Mouse (Mus musculus): Measurements from ENCODE around the gene Atf2. TPM values are rescaled to one million over a fixed set of nuclear protein-coding genes. Genes with fewer than 3 reads are reported as not detected.
"Not testable (repeated sequence)": the region's sequence is repeated elsewhere in the genome, so short reads cannot be mapped to it uniquely, and the experiment has no call there.

Gene Atf2
- polyA plus RNA-seq, 1 experiment from 2014 or later: 77.1 TPM

DNA sequence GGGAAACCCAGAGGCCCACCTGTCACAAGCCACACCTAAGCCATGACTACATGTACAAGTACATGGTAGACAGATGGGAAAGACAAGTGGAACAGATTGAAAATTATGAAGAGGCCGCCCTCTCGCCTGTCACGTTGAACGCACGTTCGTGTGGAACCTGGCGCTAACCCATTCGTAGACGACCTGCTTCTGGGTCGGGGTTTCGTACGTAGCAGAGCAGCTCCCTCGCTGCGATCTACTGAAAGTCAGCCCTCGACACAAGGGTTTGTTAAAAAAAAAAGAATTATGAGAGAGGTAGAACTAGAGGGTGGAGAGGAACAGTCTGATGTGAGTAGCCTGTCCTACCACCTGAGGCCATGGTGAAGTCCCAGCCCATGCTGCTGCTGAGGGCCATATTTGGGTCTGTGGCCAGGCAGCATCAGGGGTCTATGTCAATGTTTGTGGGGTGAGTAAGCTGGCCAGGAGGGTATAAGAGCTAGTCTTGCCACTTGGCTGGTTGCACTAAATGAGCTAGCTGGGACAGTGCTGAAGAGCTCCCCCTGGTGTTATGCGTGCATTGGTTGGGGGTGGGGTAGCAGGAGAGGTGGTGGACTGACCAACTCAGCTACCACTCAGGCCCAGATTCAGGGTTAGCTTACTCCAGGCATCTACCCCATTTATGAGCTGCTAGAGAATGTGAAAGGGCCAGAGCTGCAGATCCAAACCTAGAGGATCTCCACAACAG is 24.5 kb downstream of the Atf2 start:
- WGBS: 78% methylated on average over 16 of the region's 16 CpGs
- Histone ChIP-seq H3K4me2 (replicated peaks) (no peak overlapping the region), H3K9ac (no peak overlapping the region), H3K9me3 (no peaks in the 10 kb centered on the region), H3K4me3 (no peak overlapping the region), H3K27me3 (no peaks in the 10 kb centered on the region), H3K36me3 (peaks cover 38% of the 10 kb centered on the region), H3K4me1 (no peaks in the 10 kb centered on the region), H3K27ac (no peak overlapping the region)
- ATAC-seq (ENCODE audit: low FRiP score, low read depth): no peak

DNA sequence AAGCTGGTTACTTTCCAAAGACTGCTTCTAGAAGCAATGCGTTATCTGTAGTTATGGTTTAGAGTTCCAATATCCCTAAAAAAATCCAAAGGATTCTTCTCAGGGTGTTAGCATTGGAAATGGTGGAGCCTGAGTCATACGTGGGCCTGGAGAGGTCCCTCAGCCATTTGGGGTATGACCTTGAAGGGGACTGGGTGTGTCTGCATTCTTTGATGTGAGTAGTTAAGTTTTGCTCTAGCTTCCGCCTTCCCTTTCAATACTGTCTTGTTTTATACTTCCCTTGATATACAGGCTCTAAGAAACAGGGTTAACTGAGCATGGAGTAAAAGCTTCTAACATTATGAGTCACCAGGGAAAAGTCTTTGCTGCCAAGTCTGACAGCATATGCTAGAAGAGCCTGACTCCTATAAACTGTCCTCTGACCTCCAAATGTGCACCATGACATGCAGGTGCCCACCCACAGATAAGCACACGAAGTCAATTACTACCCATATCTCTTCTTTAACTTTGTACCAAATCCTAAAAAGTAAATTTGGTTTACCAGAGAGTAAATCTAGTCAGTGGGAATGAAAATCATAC is 32.3 kb downstream of the Atf2 start:
- Histone ChIP-seq H3K27me3 (no peaks in the 10 kb centered on the region), H3K4me3 (no peak overlapping the region), H3K4me1 (no peaks in the 10 kb centered on the region), H3K36me3 (peaks cover 10% of the 10 kb centered on the region; the same call in 1 of the 2 replicates), H3K9me3 (no peaks in the 10 kb centered on the region), H3K27ac (no peak overlapping the region), H3K4me2 (replicated peaks) (no peak overlapping the region), H3K9ac (no peak overlapping the region)
- ATAC-seq (ENCODE audit: low FRiP score, low read depth): no peak
- WGBS: 86% methylated on average over 4 of the region's 4 CpGs

DNA sequence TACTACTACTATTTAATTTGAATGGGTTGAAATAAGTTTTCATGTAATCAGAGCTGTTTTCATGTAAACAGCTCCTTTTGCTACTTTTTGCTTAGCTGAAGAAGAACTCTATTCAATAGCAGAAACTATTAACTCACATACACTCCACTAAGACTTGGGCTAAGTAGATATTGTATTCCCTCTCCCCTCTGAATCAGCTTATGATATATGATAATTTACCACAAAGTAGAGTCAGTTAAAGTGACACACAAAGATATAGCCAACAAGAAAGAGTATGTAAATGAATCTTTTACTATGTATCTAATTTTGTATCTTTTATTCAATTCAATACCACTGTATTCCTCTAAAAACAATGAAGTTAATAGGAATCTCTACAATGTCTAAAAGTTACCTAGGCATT is 35.1 kb downstream of the Atf2 start:
- Histone ChIP-seq H3K36me3 (peaks cover 2% of the 10 kb centered on the region; the same call in 1 of the 2 replicates), H3K4me2 (replicated peaks) (no peak overlapping the region), H3K4me1 (no peaks in the 10 kb centered on the region), H3K27ac (no peak overlapping the region), H3K27me3 (no peaks in the 10 kb centered on the region), H3K9me3 (no peaks in the 10 kb centered on the region), H3K9ac (no peak overlapping the region), H3K4me3 (no peak overlapping the region)
- no peak for ATAC-seq (ENCODE audit: low FRiP score, low read depth)

DNA sequence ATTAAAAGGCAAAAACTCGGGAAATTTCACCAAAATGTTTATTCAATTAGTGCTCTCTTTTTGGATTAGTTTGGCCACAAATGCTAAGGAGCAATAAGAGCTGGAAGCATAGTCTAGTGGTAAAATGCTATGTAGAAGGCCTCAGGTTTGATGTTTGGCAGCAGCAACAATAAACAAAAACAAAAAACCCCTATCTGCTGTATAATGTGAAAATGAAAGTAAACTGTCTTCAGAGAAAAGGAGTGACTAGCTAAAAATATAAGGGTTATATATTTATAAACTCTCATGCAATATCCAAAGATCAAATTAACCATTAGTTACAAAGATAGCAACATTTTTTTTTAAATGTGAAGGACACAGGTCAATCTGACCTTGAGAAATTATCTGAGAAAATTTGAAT is 36.2 kb downstream of the Atf2 start:
- Histone ChIP-seq H3K4me1 (no peaks in the 10 kb centered on the region), H3K36me3 (no peaks in the 10 kb centered on the region; the same call in 1 of the 2 replicates), H3K4me3 (no peak overlapping the region), H3K27ac (no peak overlapping the region), H3K27me3 (no peaks in the 10 kb centered on the region), H3K9me3 (no peaks in the 10 kb centered on the region), H3K4me2 (replicated peaks) (no peak overlapping the region), H3K9ac (no peak overlapping the region)
- no peak for ATAC-seq (ENCODE audit: low FRiP score, low read depth)
- WGBS: 84% methylated on average over 1 of the region's 1 CpGs

DNA sequence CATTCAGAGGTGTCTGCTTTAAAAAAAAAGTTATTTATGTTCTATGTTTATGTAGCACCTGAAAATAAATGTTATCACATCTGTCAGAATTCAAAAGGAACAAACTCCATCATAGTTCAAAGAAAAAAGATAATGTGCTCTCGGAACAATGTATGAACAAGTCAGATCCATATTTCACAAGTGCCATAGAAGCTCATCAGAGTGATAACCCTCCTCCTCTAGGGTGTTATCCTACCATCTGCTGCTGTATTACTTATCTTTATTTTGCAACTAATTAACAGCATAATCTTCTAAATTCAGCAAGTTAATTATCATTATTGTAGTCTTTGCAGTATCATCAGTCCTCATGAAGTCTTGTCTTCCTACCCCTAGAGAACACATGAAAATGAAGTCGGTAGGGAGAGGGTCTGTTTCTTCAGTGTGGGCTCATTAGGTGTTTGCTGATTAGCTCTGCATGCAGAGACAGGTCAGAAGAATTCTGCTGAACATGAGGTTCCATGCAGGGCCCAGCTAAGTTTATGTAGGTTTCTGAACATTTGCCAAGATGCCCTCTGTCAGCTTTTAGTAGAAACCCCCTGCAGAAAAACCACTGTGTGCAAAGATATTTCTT is 57.9 kb downstream of the Atf2 start:
- Histone ChIP-seq H3K9me3 (no peaks in the 10 kb centered on the region), H3K27ac (no peak overlapping the region), H3K4me3 (no peak overlapping the region), H3K4me1 (no peaks in the 10 kb centered on the region), H3K9ac (no peak overlapping the region), H3K27me3 (no peaks in the 10 kb centered on the region), H3K4me2 (replicated peaks) (no peak overlapping the region), H3K36me3 (peaks cover 19% of the 10 kb centered on the region)
- WGBS: 74% methylated on average over 2 of the region's 2 CpGs
- ATAC-seq (ENCODE audit: low FRiP score, low read depth): no peak

DNA sequence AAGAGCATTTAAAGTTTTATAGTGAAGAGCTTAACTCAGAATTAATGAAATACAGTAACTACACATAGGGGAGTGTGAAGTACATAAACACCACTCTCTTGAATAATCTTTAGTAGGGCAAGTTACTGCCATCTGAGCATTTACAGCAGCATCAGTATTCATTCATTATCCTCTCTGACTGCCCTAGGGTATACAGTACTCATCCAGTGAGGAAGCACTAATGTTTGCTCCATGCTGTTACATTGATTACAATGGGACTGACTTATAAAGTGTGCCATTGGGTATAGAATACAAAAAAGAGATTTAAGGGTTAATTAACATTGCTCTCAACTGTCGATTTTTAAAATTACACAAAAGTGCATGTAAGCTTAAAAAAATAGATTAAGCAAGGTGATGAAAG is 59.2 kb downstream of the Atf2 start:
- Histone ChIP-seq H3K9ac (no peak overlapping the region), H3K27ac (no peak overlapping the region), H3K4me1 (no peaks in the 10 kb centered on the region), H3K4me3 (no peak overlapping the region), H3K4me2 (replicated peaks) (no peak overlapping the region), H3K27me3 (no peaks in the 10 kb centered on the region), H3K36me3 (peaks cover 23% of the 10 kb centered on the region), H3K9me3 (no peaks in the 10 kb centered on the region)
- WGBS: 72% methylated on average over 1 of the region's 1 CpGs
- ATAC-seq (ENCODE audit: low FRiP score, low read depth): no peak

DNA sequence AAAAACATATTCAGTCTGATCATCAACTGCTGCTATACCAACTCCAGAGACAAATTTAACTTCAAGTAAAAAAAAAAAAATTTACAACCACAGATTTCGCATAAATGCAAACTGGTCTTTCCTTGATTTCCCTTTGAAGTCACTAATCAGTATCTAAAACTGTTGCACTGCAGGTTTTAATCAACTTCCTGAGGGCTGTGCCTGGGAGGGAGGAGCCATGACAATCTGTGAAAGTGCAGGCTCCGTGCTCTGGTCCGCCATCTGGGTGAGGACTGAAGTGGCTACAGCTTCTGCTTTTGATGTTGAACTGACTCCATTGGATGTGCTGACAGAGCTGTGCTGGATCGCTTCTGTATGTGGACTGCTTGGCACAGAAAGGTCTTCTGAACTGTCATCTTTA is 73.7 kb downstream of the Atf2 start:
- H3K27ac ChIP-seq: no peak overlapping the region
- 49% methylated on average over 4 of the region's 4 CpGs for WGBS
- no peak overlapping the region for H3K4me2 ChIP-seq (replicated peaks)
- ATAC-seq (ENCODE audit: low FRiP score, low read depth): no peak
- H3K9ac ChIP-seq: no peak overlapping the region
- no peaks in the 10 kb centered on the region for H3K27me3 ChIP-seq
- H3K4me3 ChIP-seq: no peak overlapping the region
- H3K9me3 ChIP-seq: no peaks in the 10 kb centered on the region
- H3K4me1 ChIP-seq: peaks cover 5% of the 10 kb centered on the region; the same call in 1 of the 2 replicates
- H3K36me3 ChIP-seq: peaks cover 31% of the 10 kb centered on the region

DNA sequence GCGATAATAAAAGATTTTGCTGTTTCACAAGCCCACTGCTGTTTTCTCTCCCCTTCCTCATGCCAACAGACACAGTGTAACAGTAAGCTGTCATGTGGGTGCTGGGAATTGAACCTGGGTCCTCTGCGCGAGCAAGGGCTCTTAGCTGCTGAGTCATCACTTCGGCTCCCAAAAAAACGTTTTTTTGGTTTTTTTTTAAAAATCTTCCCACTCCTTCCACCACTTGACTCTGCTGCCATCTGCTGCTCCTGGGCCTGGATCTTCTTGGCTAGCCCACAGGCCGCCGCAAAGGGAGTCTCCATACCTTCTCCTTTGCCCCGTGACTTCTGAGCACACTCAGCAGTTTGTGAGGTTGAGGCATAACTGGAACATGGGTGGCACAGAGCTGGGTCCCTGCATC is 84.8 kb downstream of the Atf2 start:
- Histone ChIP-seq H3K4me1 (no peaks in the 10 kb centered on the region), H3K4me3 (no peak overlapping the region), H3K4me2 (replicated peaks) (no peak overlapping the region), H3K27me3 (no peaks in the 10 kb centered on the region), H3K9ac (no peak overlapping the region), H3K27ac (no peak overlapping the region), H3K36me3 (no peaks in the 10 kb centered on the region), H3K9me3 (no peaks in the 10 kb centered on the region; the same call in 1 of the 2 replicates)
- WGBS: 86% methylated on average over 8 of the region's 8 CpGs
- no peak for ATAC-seq (ENCODE audit: low FRiP score, low read depth)

DNA sequence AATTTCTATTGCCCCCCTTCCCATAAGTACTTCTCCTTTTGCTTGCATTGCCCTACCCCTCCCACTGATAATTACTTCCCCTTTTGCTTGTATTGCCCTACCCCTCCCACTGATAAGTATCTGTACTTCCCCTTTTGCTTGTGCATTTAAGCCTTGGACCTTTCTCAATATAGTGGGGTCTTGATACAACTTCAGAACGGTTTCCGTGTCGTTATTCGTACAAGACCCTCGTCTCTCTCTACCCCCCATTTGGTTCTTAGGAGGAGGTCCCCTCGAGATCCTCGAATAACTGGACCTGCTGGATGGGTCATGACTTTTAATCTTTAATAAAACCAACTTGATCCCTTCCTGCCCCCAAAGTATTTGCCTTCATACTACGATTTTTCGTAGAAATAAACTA is 92.3 kb downstream of the Atf2 start:
- H3K4me1 ChIP-seq; H3K27me3 ChIP-seq; H3K9ac ChIP-seq; H3K9me3 ChIP-seq; H3K27ac ChIP-seq; H3K36me3 ChIP-seq; H3K4me2 ChIP-seq (replicated peaks); H3K4me3 ChIP-seq; ATAC-seq (ENCODE audit: low FRiP score, low read depth): not testable (repeated sequence)
- WGBS: 86% methylated on average over 9 of the region's 9 CpGs

DNA sequence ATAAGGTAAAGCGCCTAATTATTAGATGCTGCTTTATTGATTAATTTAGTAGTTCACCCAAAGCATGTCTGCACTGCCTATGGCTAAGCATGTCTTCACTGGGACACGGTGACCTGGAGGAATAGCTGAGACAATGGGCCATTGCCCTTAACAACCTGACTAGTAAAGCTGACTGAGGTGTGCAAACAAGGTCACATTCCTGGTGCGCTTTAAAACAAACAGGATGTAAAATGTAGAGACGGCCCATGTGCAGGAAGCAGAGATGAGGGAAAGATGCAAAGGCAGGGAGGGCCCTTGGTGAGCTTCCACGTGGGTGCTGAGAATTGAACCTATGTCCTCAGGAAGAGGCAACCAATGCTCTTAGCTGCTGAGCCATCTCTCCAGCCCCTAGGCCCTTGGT is 93.7 kb downstream of the Atf2 start:
- no peak for ATAC-seq (ENCODE audit: low FRiP score, low read depth)
- no peaks in the 10 kb centered on the region for H3K4me1 ChIP-seq
- H3K4me3 ChIP-seq: no peak overlapping the region
- H3K9me3 ChIP-seq: no peaks in the 10 kb centered on the region
- no peak overlapping the region for H3K27ac ChIP-seq
- H3K4me2 ChIP-seq (replicated peaks): no peak overlapping the region
- WGBS: 56% methylated on average over 5 of the region's 5 CpGs
- H3K36me3 ChIP-seq: no peaks in the 10 kb centered on the region
- no peak overlapping the region for H3K9ac ChIP-seq
- no peaks in the 10 kb centered on the region for H3K27me3 ChIP-seq

DNA sequence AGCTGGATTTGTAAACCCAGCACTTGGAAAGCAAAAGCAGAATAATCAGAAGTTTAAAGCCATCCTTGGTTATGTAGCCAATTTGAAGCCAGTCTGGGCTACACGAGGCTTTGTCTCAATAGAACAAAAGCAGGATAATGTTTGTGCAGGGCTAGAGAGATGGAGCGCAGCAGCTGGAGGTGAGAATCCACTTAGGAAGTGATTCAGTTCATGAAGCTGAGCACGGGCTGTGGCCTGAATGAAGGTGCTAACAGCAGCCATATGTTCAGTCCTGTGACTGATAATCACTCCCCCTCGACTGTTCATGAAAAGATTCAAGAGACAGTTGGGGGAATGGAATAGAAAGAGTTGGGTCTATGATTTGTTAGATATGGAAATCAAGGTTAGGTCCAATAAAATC is 94.3 kb downstream of the Atf2 start:
- no peak overlapping the region for H3K27ac ChIP-seq
- ATAC-seq (ENCODE audit: low FRiP score, low read depth): no peak
- 29% methylated on average over 4 of the region's 4 CpGs for WGBS
- no peak overlapping the region for H3K4me3 ChIP-seq
- H3K27me3 ChIP-seq: no peaks in the 10 kb centered on the region
- H3K9ac ChIP-seq: no peak overlapping the region
- H3K4me1 ChIP-seq: no peaks in the 10 kb centered on the region
- H3K36me3 ChIP-seq: no peaks in the 10 kb centered on the region
- no peaks in the 10 kb centered on the region for H3K9me3 ChIP-seq
- no peak overlapping the region for H3K4me2 ChIP-seq (replicated peaks)

DNA sequence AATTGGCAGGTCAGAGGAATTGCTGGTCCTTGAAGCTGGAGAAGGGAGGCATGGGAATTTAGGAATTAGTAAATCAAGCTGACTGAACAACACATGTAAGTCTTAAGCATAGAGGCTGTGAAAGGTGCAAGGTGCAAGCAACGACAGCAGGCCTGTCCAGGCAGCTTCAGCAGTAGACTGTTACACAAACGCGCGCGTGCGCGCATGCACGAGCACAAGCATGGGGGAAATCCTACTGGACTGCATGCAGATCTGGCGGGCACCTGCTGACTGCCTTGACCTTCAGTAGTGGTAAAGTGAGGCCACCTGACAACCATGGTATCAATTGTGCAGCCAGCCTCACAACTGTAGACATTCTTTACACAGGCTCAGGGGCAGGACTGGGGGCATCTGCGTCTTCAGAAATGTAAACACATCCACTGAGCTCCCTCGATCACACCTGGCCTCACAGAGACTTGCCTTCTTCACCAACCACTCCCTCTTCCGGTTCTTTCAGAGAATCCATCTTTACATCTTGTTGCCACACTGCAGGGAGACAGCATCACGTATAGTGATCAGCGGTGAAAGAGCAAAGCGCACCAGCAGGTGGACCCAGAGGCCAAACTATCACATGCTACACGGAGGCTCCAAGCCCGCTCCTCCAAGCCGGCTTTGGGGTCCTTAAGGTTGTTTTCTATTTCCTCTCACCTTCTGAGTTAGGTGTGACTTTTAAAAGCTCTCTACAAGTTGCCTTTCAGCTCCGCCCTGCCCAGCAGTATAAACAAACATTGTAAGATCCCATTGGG is 100.4 kb downstream of the Atf2 start:
- WGBS: 50% methylated on average over 19 of the region's 19 CpGs

More for the DNA sequence above, 100.4 kb downstream of the Atf2 start:
- Histone ChIP-seq H3K4me1 (peaks cover 13% of the 10 kb centered on the region), H3K9ac (no peak overlapping the region), H3K36me3 (no peaks in the 10 kb centered on the region), H3K9me3 (no peaks in the 10 kb centered on the region), H3K27ac (no peak overlapping the region), H3K4me3 (no peak overlapping the region), H3K27me3 (0 out of 2 replicates have a peak, but pooled peaks cover 5% of the 10 kb centered on the region), H3K4me2 (replicated peaks) (peak overlapping the region; percentile 35)
- peak; percentile 61 for ATAC-seq (ENCODE audit: low FRiP score, low read depth)

Data from limb, embryonic 13.5 days (tissue).